ENCODE assay signal across 22 mouse cellular contexts in genomic region chr6:82736626-82737600, GRCm38 (mm10). TPM values are rescaled to one million over a fixed set of nuclear protein-coding genes. Genes with fewer than 3 reads are reported as not detected.
DNase-seq lines count a peak whose midpoint lies in the region; ATAC-seq and TF ChIP-seq lines count a peak whose summit lies in the region.
"Had no signal": no experiment of that assay in that cellular context is flagged by ENCODE, and none has a peak within 500 bp of the region (broad histone marks: within the 10 kb centered on the region; RNA-seq: fewer than 3 reads in every experiment).

No protein-coding gene starts in this region.

- TF ChIP-seq CTCF in Patski (IDR thresholded peaks at IDR 0.05) = no peak

- in situ Hi-C loops in Patski (cut with MboI; ENCODE audit: low pct_unique_long_range_greater_than_20kb) = loop anchor here (5.0 kb wide), 1 partner anchor 135 kb away; no protein-coding TSS in a partner anchor

- peak overlapping the region; percentile 63 for H3K27ac ChIP-seq in kidney, embryonic 16.5 days (ENCODE audit: low read length)
- H3K27ac ChIP-seq: embryonic facial prominence, embryonic 10.5 days; forebrain, embryonic 15.5 days; intestine, embryonic 15.5 days; limb, embryonic 12.5 days; liver, embryonic 13.5 days; lung, embryonic 15.5 days; macrophage; midbrain, embryonic 12.5 days; neural tube, embryonic 15.5 days; stomach, embryonic 15.5 days had no signal

- peak; percentile 51 to 53 for DNase-seq in cerebellum, postnatal 14 days
- no peak for DNase-seq in cerebellum, adult 18-20 months
- DNase-seq in kidney, adult 18-20 months = no peak
- peak; percentile 19 to 28 for DNase-seq in left cerebral cortex, postnatal 25 days (ENCODE audit: low spot score in 2 of 2)
- no peak for DNase-seq in left cerebral cortex, postnatal 14 days (ENCODE audit: low spot score in 2 of 2)
- DNase-seq in Patski (ENCODE audit: low read depth, low spot score) = no peak
- no peak for DNase-seq in spleen, postnatal 10 days (ENCODE audit: low spot score in 2 of 2)
- DNase-seq: adrenal gland, adult 8-10 months; heart, postnatal 4 days; liver, embryonic 13.5 days; spleen, adult 18-20 months; thymus, postnatal 14 days had no signal

- H3K4me3 ChIP-seq in kidney, embryonic 16.5 days (ENCODE audit: low read length) = no peak overlapping the region
- H3K4me3 ChIP-seq: embryonic facial prominence, embryonic 10.5 days; forebrain, embryonic 15.5 days; intestine, embryonic 15.5 days; limb, embryonic 12.5 days; liver, embryonic 13.5 days; lung, embryonic 15.5 days; midbrain, embryonic 12.5 days; neural tube, embryonic 15.5 days; stomach, embryonic 15.5 days had no signal

- H3K36me3 ChIP-seq in kidney, embryonic 16.5 days (ENCODE audit: insufficient read depth, low read length) = peaks cover 21% of the 10 kb centered on the region; the same call in 1 of the 2 replicates
- H3K36me3 ChIP-seq: forebrain, embryonic 15.5 days; neural tube, embryonic 15.5 days had no signal

- H3K4me2 ChIP-seq in kidney, embryonic 16.5 days (replicated peaks; ENCODE audit: low read depth, low read length) = no peak overlapping the region; the same call in 1 of the 2 replicates
- H3K4me2 ChIP-seq: forebrain, embryonic 15.5 days; intestine, embryonic 15.5 days; limb, embryonic 12.5 days; liver, embryonic 13.5 days; lung, embryonic 15.5 days; midbrain, embryonic 12.5 days; neural tube, embryonic 15.5 days; stomach, embryonic 15.5 days had no signal

- no peaks in the 10 kb centered on the region for H3K27me3 ChIP-seq in kidney, embryonic 16.5 days (ENCODE audit: insufficient read depth, low read length)
- no peaks in the 10 kb centered on the region for H3K27me3 ChIP-seq in Patski
- H3K27me3 ChIP-seq: forebrain, embryonic 15.5 days; intestine, embryonic 15.5 days; limb, embryonic 12.5 days; liver, embryonic 13.5 days; lung, embryonic 15.5 days; midbrain, embryonic 12.5 days; neural tube, embryonic 15.5 days; stomach, embryonic 15.5 days had no signal

- CTCF ChIA-PET in Patski (lab: Charles Lee) = interaction anchor here (0.7 to 4.9 kb wide), 8 partner anchors 10 to 145 kb away, joined by 3 to 20 read pairs (median 4); no protein-coding TSS in a partner anchor

- H3K4me1 ChIP-seq in kidney, embryonic 16.5 days (ENCODE audit: insufficient read depth, low read length) = 0 out of 2 replicates have a peak, but pooled peaks cover 3% of the 10 kb centered on the region
- H3K4me1 ChIP-seq: embryonic facial prominence, embryonic 10.5 days; forebrain, embryonic 15.5 days; intestine, embryonic 15.5 days; limb, embryonic 12.5 days; midbrain, embryonic 12.5 days; stomach, embryonic 15.5 days had no signal

- peak; percentile 52 for ATAC-seq in kidney, embryonic 16.5 days (ENCODE audit: low FRiP score, low TSS enrichment)
- peak; percentile 92 for ATAC-seq in Patski
- ATAC-seq: forebrain, embryonic 15.5 days; intestine, embryonic 15.5 days had no signal

- no peak overlapping the region for H3K9ac ChIP-seq in kidney, embryonic 16.5 days (replicated peaks; ENCODE audit: low read length)
- H3K9ac ChIP-seq: forebrain, embryonic 15.5 days; intestine, embryonic 15.5 days; limb, embryonic 12.5 days; liver, embryonic 13.5 days; lung, embryonic 15.5 days; midbrain, embryonic 12.5 days; neural tube, embryonic 15.5 days; stomach, embryonic 15.5 days had no signal

- intact Hi-C loops in left cerebral cortex, postnatal 25 days (cut with DNase I) = no loop called here
- intact Hi-C loops in left cerebral cortex, postnatal 14 days (cut with DNase I) = no loop called here

- POLR2A ChIA-PET in Patski (lab: Charles Lee) = interaction anchor here (1.3 kb wide), 1 partner anchor 22 kb away, joined by 3 read pairs; no protein-coding TSS in a partner anchor

- 81% methylated on average over 25 of the region's 25 CpGs for WGBS in kidney, embryonic 16.5 days

- no peaks in the 10 kb centered on the region for H3K9me3 ChIP-seq in kidney, embryonic 16.5 days (ENCODE audit: low read length)
- H3K9me3 ChIP-seq: embryonic facial prominence, embryonic 10.5 days; forebrain, embryonic 15.5 days; intestine, embryonic 15.5 days; limb, embryonic 12.5 days; liver, embryonic 13.5 days; lung, embryonic 15.5 days; midbrain, embryonic 12.5 days; neural tube, embryonic 15.5 days; stomach, embryonic 15.5 days had no signal

RNA-seq across cellular contexts. Expression of gene Pole4, which starts 31.7 kb away (rescaled TPM):
- polyA plus RNA-seq in kidney, embryonic 16.5 days (2015; fragmentation: Nextera tagmentation; extraction: Ambion mirVana) = 103 TPM in 2 replicates
- total RNA-seq in left cerebral cortex, postnatal 25 days (2021) = 10 to 100 TPM; 31.4 to 31.7 TPM
- total RNA-seq in left cerebral cortex, postnatal 14 days (2021) = 10 to 100 TPM; 31.9 to 34.2 TPM
- polyA plus RNA-seq in Patski (2021) = 64.1 TPM

RNA-seq across cellular contexts. Expression of gene Hk2, which starts 37.3 kb away (rescaled TPM):
- 16.2 and 16.3 TPM in 2 replicates for polyA plus RNA-seq in kidney, embryonic 16.5 days (2015; fragmentation: Nextera tagmentation; extraction: Ambion mirVana)
- 1 to 10 TPM; 3.2 to 4.1 TPM for total RNA-seq in left cerebral cortex, postnatal 25 days (2021)
- 1 to 10 TPM; 3.7 TPM for total RNA-seq in left cerebral cortex, postnatal 14 days (2021)
- polyA plus RNA-seq in Patski (2021) = 75.3 TPM

Comparison
In these comparisons a context has a peak if more than half of its experiments do, and no peak if none do; other contexts are left out.
1. DNase-seq: peak in cerebellum, postnatal 14 days (2 of 2) and left cerebral cortex, postnatal 25 days (2 of 2); none in cerebellum, adult 18-20 months (0 of 2), kidney, adult 18-20 months (single experiment), left cerebral cortex, postnatal 14 days (0 of 2), Patski (single experiment) and spleen, postnatal 10 days (0 of 2).